ENCODE assay signal across 34 mouse cellular contexts in the genomic region with DNA sequence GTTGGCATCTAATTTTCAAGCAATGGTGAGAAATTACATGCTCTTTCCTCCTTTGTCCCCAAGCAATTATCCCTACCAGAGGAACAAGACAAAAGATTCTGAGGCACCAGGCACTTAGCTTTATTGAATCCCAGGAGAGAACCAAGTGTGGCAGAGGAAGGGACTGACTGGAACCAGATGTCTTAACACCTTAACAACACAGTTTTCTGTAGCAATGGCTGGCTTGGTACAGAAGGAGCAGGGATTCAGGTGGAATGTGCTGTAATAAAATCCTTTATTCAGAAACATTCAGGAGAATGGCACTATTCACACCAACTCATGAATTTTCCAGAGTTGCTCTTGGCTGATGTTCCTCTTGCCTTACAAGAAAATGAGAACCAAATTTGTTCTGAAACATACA.
DNase-seq lines count a peak whose midpoint lies in the region; ATAC-seq and TF ChIP-seq lines count a peak whose summit lies in the region.
"Had no signal": no experiment of that assay in that cellular context is flagged by ENCODE, and none has a peak within 500 bp of the region (broad histone marks: within the 10 kb centered on the region; RNA-seq: fewer than 3 reads in every experiment).

No protein-coding gene starts in this region.

- no peak overlapping the region for H3K9ac ChIP-seq in forebrain, embryonic 14.5 days (ENCODE audit: low read length)
- H3K9ac ChIP-seq in forebrain, embryonic 16.5 days (replicated peaks; ENCODE audit: low read depth, low read length), result no peak overlapping the region
- no peak overlapping the region for H3K9ac ChIP-seq in embryonic facial prominence, embryonic 14.5 days (ENCODE audit: low read depth, low read length)
- H3K9ac ChIP-seq in limb, embryonic 12.5 days (replicated peaks), result no peak overlapping the region
- no peak overlapping the region for H3K9ac ChIP-seq in liver, embryonic 12.5 days
- H3K9ac ChIP-seq: embryonic facial prominence, embryonic 12.5 days; hindbrain, embryonic 14.5 days; liver, embryonic 13.5 days; midbrain, embryonic 12.5 days; neural tube, embryonic 13.5 days had no signal

- TF ChIP-seq POLR2A in brain, embryonic 14.5 days (IDR thresholded peaks at IDR 0.05; ENCODE audit: borderline replicate concordance, extremely low read depth, insufficient read depth, insufficient read length, poor library complexity, severe bottlenecking), result no peak

- no peak overlapping the region for H3K4me3 ChIP-seq in forebrain, embryonic 14.5 days (ENCODE audit: low read depth, low read length)
- no peak overlapping the region for H3K4me3 ChIP-seq in forebrain, embryonic 16.5 days (replicated peaks; ENCODE audit: low read length)
- H3K4me3 ChIP-seq in embryonic facial prominence, embryonic 14.5 days (ENCODE audit: low read depth, low read length), result no peak overlapping the region
- H3K4me3 ChIP-seq in limb, embryonic 12.5 days (replicated peaks), result no peak overlapping the region
- H3K4me3 ChIP-seq in liver, embryonic 12.5 days, result no peak overlapping the region
- H3K4me3 ChIP-seq: embryonic facial prominence, embryonic 12.5 days; forebrain, embryonic 10.5 days; gastrocnemius, adult 2 months; layer of hippocampus, adult 2 months; liver, embryonic 13.5 days; megakaryocyte, embryonic 14.5 days; midbrain, embryonic 12.5 days; neural tube, embryonic 13.5 days had no signal

- no peak overlapping the region for H3K27ac ChIP-seq in forebrain, embryonic 14.5 days (ENCODE audit: low read depth, low read length)
- no peak overlapping the region for H3K27ac ChIP-seq in forebrain, embryonic 16.5 days (ENCODE audit: low read length)
- H3K27ac ChIP-seq in embryonic facial prominence, embryonic 14.5 days (replicated peaks; ENCODE audit: low read depth, low read length), result no peak overlapping the region
- H3K27ac ChIP-seq in limb, embryonic 12.5 days, result no peak overlapping the region
- no peak overlapping the region for H3K27ac ChIP-seq in liver, embryonic 12.5 days
- H3K27ac ChIP-seq: embryonic facial prominence, embryonic 12.5 days; forebrain, embryonic 10.5 days; gastrocnemius, adult 2 months; hindbrain, embryonic 14.5 days; liver, embryonic 13.5 days; midbrain, embryonic 12.5 days; neural tube, embryonic 13.5 days had no signal

- no peaks in the 10 kb centered on the region for H3K27me3 ChIP-seq in forebrain, embryonic 14.5 days (replicated peaks; ENCODE audit: control insufficient read depth, insufficient read depth, low read length)
- no peaks in the 10 kb centered on the region for H3K27me3 ChIP-seq in forebrain, embryonic 16.5 days (replicated peaks; ENCODE audit: control insufficient read depth, insufficient read depth, low read length)
- no peaks in the 10 kb centered on the region for H3K27me3 ChIP-seq in embryonic facial prominence, embryonic 14.5 days (replicated peaks; ENCODE audit: control insufficient read depth, insufficient read depth, low read length)
- H3K27me3 ChIP-seq in limb, embryonic 12.5 days, result no peaks in the 10 kb centered on the region
- H3K27me3 ChIP-seq in liver, embryonic 12.5 days (replicated peaks), result no peaks in the 10 kb centered on the region
- H3K27me3 ChIP-seq: embryonic facial prominence, embryonic 12.5 days; liver, embryonic 13.5 days; megakaryocyte, embryonic 14.5 days; midbrain, embryonic 12.5 days; neural tube, embryonic 13.5 days; Patski had no signal

- peak; percentile 25 for DNase-seq in forebrain, embryonic 14.5 days (ENCODE audit: low spot score)
- peak; percentile 50 for DNase-seq in brain, embryonic 14.5 days (ENCODE audit: low read depth)
- peak; percentile 16 for DNase-seq in embryonic facial prominence, embryonic 14.5 days (ENCODE audit: low spot score)
- no peak for DNase-seq in ovary, postnatal 14 days (ENCODE audit: low spot score)
- DNase-seq in adrenal gland, postnatal 25 days, result no peak
- DNase-seq: adrenal gland, postnatal 14 days; cerebellum, adult 8-10 months; cerebellum, postnatal 25 days; gastrocnemius, adult 2 months; gastrocnemius, postnatal 36 days; heart, adult 18-20 months; kidney, adult 11 months; kidney, postnatal 14 days; left cerebral cortex, postnatal 4 days; liver, embryonic 13.5 days; lung, adult 18-20 months; lung, postnatal 4 days; retina, postnatal 1 day; spleen, adult 18-20 months; thymus, postnatal 25 days had no signal

- no peak for TF ChIP-seq CTCF in brain, embryonic 14.5 days (IDR thresholded peaks at IDR 0.05; ENCODE audit: borderline replicate concordance, extremely low read depth, insufficient read depth, insufficient read length)

- no peaks in the 10 kb centered on the region for H3K4me1 ChIP-seq in forebrain, embryonic 14.5 days (ENCODE audit: control insufficient read depth, insufficient read depth, low read length)
- peaks cover 9% of the 10 kb centered on the region; the same call in 1 of the 2 replicates for H3K4me1 ChIP-seq in forebrain, embryonic 16.5 days (replicated peaks; ENCODE audit: control insufficient read depth, insufficient read depth, low read length)
- H3K4me1 ChIP-seq in embryonic facial prominence, embryonic 14.5 days (ENCODE audit: control insufficient read depth, insufficient read depth, low read length), result no peaks in the 10 kb centered on the region
- H3K4me1 ChIP-seq in limb, embryonic 12.5 days (replicated peaks), result 0 out of 2 replicates have a peak, but pooled peaks cover 13% of the 10 kb centered on the region
- no peaks in the 10 kb centered on the region for H3K4me1 ChIP-seq in liver, embryonic 12.5 days
- H3K4me1 ChIP-seq: liver, embryonic 13.5 days; megakaryocyte, embryonic 14.5 days had no signal

- no peaks in the 10 kb centered on the region for H3K36me3 ChIP-seq in forebrain, embryonic 14.5 days (ENCODE audit: control insufficient read depth, insufficient read depth, low read length)
- no peaks in the 10 kb centered on the region for H3K36me3 ChIP-seq in forebrain, embryonic 16.5 days (ENCODE audit: control insufficient read depth, insufficient read depth)
- H3K36me3 ChIP-seq in embryonic facial prominence, embryonic 14.5 days (ENCODE audit: control insufficient read depth, insufficient read depth, low read length), result no peaks in the 10 kb centered on the region
- no peaks in the 10 kb centered on the region for H3K36me3 ChIP-seq in limb, embryonic 12.5 days
- no peaks in the 10 kb centered on the region for H3K36me3 ChIP-seq in liver, embryonic 12.5 days
- H3K36me3 ChIP-seq: embryonic facial prominence, embryonic 12.5 days; forebrain, embryonic 10.5 days; liver, embryonic 13.5 days; midbrain, embryonic 12.5 days; neural tube, embryonic 13.5 days had no signal

- H3K4me2 ChIP-seq in forebrain, embryonic 14.5 days (ENCODE audit: low read length), result no peak overlapping the region
- H3K4me2 ChIP-seq in forebrain, embryonic 16.5 days (ENCODE audit: low read length), result no peak overlapping the region
- no peak overlapping the region for H3K4me2 ChIP-seq in embryonic facial prominence, embryonic 14.5 days (ENCODE audit: low read depth, low read length)
- H3K4me2 ChIP-seq in limb, embryonic 12.5 days, result no peak overlapping the region
- no peak overlapping the region for H3K4me2 ChIP-seq in liver, embryonic 12.5 days
- H3K4me2 ChIP-seq: embryonic facial prominence, embryonic 12.5 days; heart, embryonic 11.5 days; hindbrain, embryonic 14.5 days; liver, embryonic 13.5 days; midbrain, embryonic 12.5 days; neural tube, embryonic 13.5 days had no signal

- H3K9me3 ChIP-seq in forebrain, embryonic 14.5 days (replicated peaks; ENCODE audit: control insufficient read depth, low read length), result no peaks in the 10 kb centered on the region
- no peaks in the 10 kb centered on the region for H3K9me3 ChIP-seq in forebrain, embryonic 16.5 days (ENCODE audit: control insufficient read depth, low read length)
- H3K9me3 ChIP-seq in embryonic facial prominence, embryonic 14.5 days (ENCODE audit: control insufficient read depth, low read length), result no peaks in the 10 kb centered on the region
- H3K9me3 ChIP-seq in limb, embryonic 12.5 days, result no peaks in the 10 kb centered on the region
- no peaks in the 10 kb centered on the region for H3K9me3 ChIP-seq in liver, embryonic 12.5 days (replicated peaks)
- H3K9me3 ChIP-seq: embryonic facial prominence, embryonic 12.5 days; forebrain, embryonic 10.5 days; liver, embryonic 13.5 days; megakaryocyte, embryonic 14.5 days; midbrain, embryonic 12.5 days; neural tube, embryonic 13.5 days had no signal

- no peak for ATAC-seq in forebrain, embryonic 14.5 days
- ATAC-seq in forebrain, embryonic 16.5 days, result no peak
- no peak; the same call in 1 of the 2 replicates for ATAC-seq in embryonic facial prominence, embryonic 14.5 days (ENCODE audit: low read depth)
- ATAC-seq in limb, embryonic 12.5 days (ENCODE audit: insufficient number of reproducible peaks, insufficient read depth, low FRiP score, low TSS enrichment, low read depth), result peak; percentile 68; the same call in 1 of the 2 replicates
- ATAC-seq in liver, embryonic 12.5 days, result no peak
- ATAC-seq: inflammation-experienced regulatory T-cells, adult 6 months; lung, postnatal 0 days; Patski had no signal

Comparison
In these comparisons a context has a peak if more than half of its experiments do, and no peak if none do; other contexts are left out.
1. DNase-seq: peak in forebrain, embryonic 14.5 days (single experiment), brain, embryonic 14.5 days (single experiment) and embryonic facial prominence, embryonic 14.5 days (single experiment); none in ovary, postnatal 14 days (single experiment) and adrenal gland, postnatal 25 days (single experiment).